Comparison of ENCODE assay signal across 7 mouse cellular contexts in genomic region chr2:173080785-173081241, GRCm38 (mm10). TPM values are rescaled to one million over a fixed set of nuclear protein-coding genes. Genes with fewer than 3 reads are reported as not detected.
DNase-seq lines count a peak whose midpoint lies in the region; ATAC-seq lines count a peak whose summit lies in the region.

No protein-coding gene starts in this region.

- DNase-seq in adrenal gland, postnatal 25 days = peak; percentile 80
- DNase-seq in embryonic facial prominence, embryonic 11.5 days (ENCODE audit: low spot score) = peak; percentile 84
- DNase-seq in heart, adult 8-10 months (ENCODE audit: low spot score) = peak; percentile 71
- peak; percentile 67 to 85 for DNase-seq in kidney, adult 8-10 months
- DNase-seq in midbrain, embryonic 14.5 days = peak; percentile 83
- peak; percentile 68 for DNase-seq in spleen, adult 12 weeks (ENCODE audit: low spot score)

- H3K27ac ChIP-seq in embryonic facial prominence, embryonic 11.5 days (replicated peaks; ENCODE audit: low read depth, low read length) = no peak overlapping the region
- H3K27ac ChIP-seq in limb, embryonic 12.5 days = no peak overlapping the region
- no peak overlapping the region for H3K27ac ChIP-seq in midbrain, embryonic 14.5 days (replicated peaks; ENCODE audit: low read depth, low read length)

- peak; percentile 34 for ATAC-seq in embryonic facial prominence, embryonic 11.5 days (replicated peaks; ENCODE audit: insufficient number of reproducible peaks, low FRiP score, low TSS enrichment, low read depth)
- ATAC-seq in limb, embryonic 12.5 days (ENCODE audit: insufficient number of reproducible peaks, insufficient read depth, low FRiP score, low TSS enrichment, low read depth) = peak; percentile 45; the same call in 1 of the 2 replicates
- 0 out of 2 replicates have a peak, but pooled peaks have one; percentile 27 for ATAC-seq in midbrain, embryonic 14.5 days (ENCODE audit: low FRiP score, low TSS enrichment)

- no peak overlapping the region for H3K9ac ChIP-seq in embryonic facial prominence, embryonic 11.5 days (replicated peaks; ENCODE audit: low read length)
- no peak overlapping the region for H3K9ac ChIP-seq in limb, embryonic 12.5 days (replicated peaks)
- no peak overlapping the region for H3K9ac ChIP-seq in midbrain, embryonic 14.5 days (replicated peaks; ENCODE audit: low read length)

- H3K27me3 ChIP-seq in embryonic facial prominence, embryonic 11.5 days (ENCODE audit: control insufficient read depth, insufficient read depth, low read length) = no peaks in the 10 kb centered on the region
- no peaks in the 10 kb centered on the region; the same call in 1 of the 2 replicates for H3K27me3 ChIP-seq in limb, embryonic 12.5 days
- H3K27me3 ChIP-seq in midbrain, embryonic 14.5 days (ENCODE audit: control insufficient read depth, insufficient read depth, low read length) = no peaks in the 10 kb centered on the region

- no peaks in the 10 kb centered on the region for H3K9me3 ChIP-seq in embryonic facial prominence, embryonic 11.5 days (replicated peaks; ENCODE audit: control insufficient read depth, low read length)
- no peaks in the 10 kb centered on the region for H3K9me3 ChIP-seq in limb, embryonic 12.5 days
- H3K9me3 ChIP-seq in midbrain, embryonic 14.5 days (ENCODE audit: control insufficient read depth, low read length) = no peaks in the 10 kb centered on the region

- H3K4me1 ChIP-seq in embryonic facial prominence, embryonic 11.5 days (ENCODE audit: control insufficient read depth, insufficient read depth, low read length) = no peaks in the 10 kb centered on the region
- peaks cover 14% of the 10 kb centered on the region for H3K4me1 ChIP-seq in limb, embryonic 12.5 days (replicated peaks)
- no peaks in the 10 kb centered on the region for H3K4me1 ChIP-seq in midbrain, embryonic 14.5 days (ENCODE audit: control insufficient read depth, insufficient read depth, low read length)

- H3K4me2 ChIP-seq in embryonic facial prominence, embryonic 11.5 days (ENCODE audit: low read depth, low read length) = no peak overlapping the region
- no peak overlapping the region for H3K4me2 ChIP-seq in limb, embryonic 12.5 days
- no peak overlapping the region for H3K4me2 ChIP-seq in midbrain, embryonic 14.5 days (ENCODE audit: low read length)

- H3K4me3 ChIP-seq in embryonic facial prominence, embryonic 11.5 days (ENCODE audit: low read depth, low read length) = no peak overlapping the region
- no peak overlapping the region for H3K4me3 ChIP-seq in limb, embryonic 12.5 days (replicated peaks)
- H3K4me3 ChIP-seq in midbrain, embryonic 14.5 days (replicated peaks; ENCODE audit: low read depth, low read length) = no peak overlapping the region

- H3K36me3 ChIP-seq in embryonic facial prominence, embryonic 11.5 days (replicated peaks; ENCODE audit: control insufficient read depth, insufficient read depth, low read depth, low read length) = no peaks in the 10 kb centered on the region
- H3K36me3 ChIP-seq in limb, embryonic 12.5 days = no peaks in the 10 kb centered on the region
- H3K36me3 ChIP-seq in midbrain, embryonic 14.5 days (ENCODE audit: control insufficient read depth, insufficient read depth, low read length) = no peaks in the 10 kb centered on the region

- 33% methylated on average over 10 of the region's 10 CpGs for WGBS in embryonic facial prominence, embryonic 11.5 days
- 29% methylated on average over 10 of the region's 10 CpGs for WGBS in limb, embryonic 12.5 days
- 28% methylated on average over 10 of the region's 10 CpGs for WGBS in midbrain, embryonic 14.5 days

RNA-seq across cellular contexts. Expression of gene Ctcfl, which starts 38.5 kb away (rescaled TPM):
- total RNA-seq in adrenal gland, postnatal 25 days (2021) = 0.09 TPM in 1 of 2 replicates, not detected in the other
- not detected in 2 replicates for polyA plus RNA-seq in embryonic facial prominence, embryonic 11.5 days (2014; fragmentation: Nextera tagmentation; extraction: Ambion mirVana)
- total RNA-seq in heart, adult 8-10 months (2022) = under 1 TPM in 3 of 4 experiments, not detected in 1; 0.11 to 0.47 (median 0.16) TPM
- 0.13 TPM in 2 replicates for polyA plus RNA-seq in limb, embryonic 12.5 days (2016; fragmentation: Nextera tagmentation; extraction: Ambion mirVana)
- not detected in 2 replicates for polyA plus RNA-seq in midbrain, embryonic 14.5 days (2014; fragmentation: Nextera tagmentation; extraction: Ambion mirVana)
